Comparison of ENCODE assay signal across 13 mouse cellular contexts in the genomic region with DNA sequence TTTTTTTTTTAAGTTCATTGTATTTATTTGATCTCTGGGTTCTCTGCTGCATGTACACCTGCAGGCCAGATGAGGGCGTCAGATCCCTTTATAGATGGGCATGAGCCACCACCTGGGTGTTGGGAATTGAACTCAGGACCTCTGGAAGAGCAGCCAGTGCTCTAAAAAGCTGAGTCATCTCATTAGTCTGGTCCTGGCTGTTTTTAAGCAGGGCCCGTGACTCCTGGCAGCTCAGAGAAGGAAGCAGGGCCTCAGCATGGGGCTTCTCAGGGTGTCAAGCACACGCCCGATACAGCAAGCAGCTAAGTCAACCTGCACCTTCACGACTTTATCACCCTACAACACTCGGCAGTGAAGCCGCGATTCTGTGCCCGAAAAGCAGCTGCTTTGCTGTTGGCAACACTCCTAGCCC. TPM values are rescaled to one million over a fixed set of nuclear protein-coding genes. Genes with fewer than 3 reads are reported as not detected.
DNase-seq lines count a peak whose midpoint lies in the region; TF ChIP-seq lines count a peak whose summit lies in the region.
"Had no signal": no experiment of that assay in that cellular context is flagged by ENCODE, and none has a peak within 500 bp of the region (broad histone marks: within the 10 kb centered on the region; RNA-seq: fewer than 3 reads in every experiment).

No protein-coding gene starts in this region.

- peaks cover 26% of the 10 kb centered on the region for H3K79me2 ChIP-seq in myocyte (ENCODE audit: control insufficient read depth, insufficient read depth)

- intact Hi-C loops in heart, postnatal 36 days (cut with DNase I) = no loop called here

- H3ac ChIP-seq in myocyte (ENCODE audit: control insufficient read depth, insufficient read length) = no peak overlapping the region

- no peaks in the 10 kb centered on the region; the same call in none of the 2 replicates for H3K36me3 ChIP-seq in kidney, adult 2 months (ENCODE audit: control insufficient read depth, insufficient read depth, low read length)
- H3K36me3 ChIP-seq in myocyte (ENCODE audit: control insufficient read depth, insufficient read depth) = peaks cover 84% of the 10 kb centered on the region

- no peak for DNase-seq in kidney, adult 2 months
- DNase-seq in kidney, postnatal 4 days = no peak
- DNase-seq in MN1 (ENCODE audit: low spot score) (peak; percentile 33), liver (peak; percentile 82)
- DNase-seq in urinary bladder, adult 2 months (ENCODE audit: low spot score) = no peak
- no peak for DNase-seq in gastrocnemius, adult 8-10 months (ENCODE audit: low spot score in 2 of 2)
- no peak for DNase-seq in heart, postnatal 36 days
- DNase-seq: cerebellum, adult 9-10 months; kidney, postnatal 25 days; retina, postnatal 1 day had no signal

- TF ChIP-seq CTCF in kidney, adult 2 months (conservative IDR thresholded peaks at IDR 0.05; ENCODE audit: insufficient read depth, insufficient read length, low read depth, low read length) = 0 out of 2 replicates have a peak, but pooled peaks have one; percentile 3

- H3K27ac ChIP-seq in kidney, adult 2 months (ENCODE audit: insufficient read depth, low read depth, low read length) = no peak overlapping the region
- H3K27ac ChIP-seq: heart, embryonic 10.5 days; limb, embryonic 15.5 days had no signal

- TF ChIP-seq POLR2A in kidney, adult 2 months (IDR thresholded peaks at IDR 0.05; ENCODE audit: low read depth, low read length) = no peak
- TF ChIP-seq POLR2A in myocyte (IDR thresholded peaks at IDR 0.05; ENCODE audit: insufficient read length, low read depth) = no peak

- WGBS in kidney, adult 2 months = 78% methylated on average over 9 of the region's 9 CpGs

- no peaks in the 10 kb centered on the region for H3K27me3 ChIP-seq in kidney, adult 2 months (replicated peaks; ENCODE audit: control insufficient read depth, insufficient read depth, low read length)
- H3K27me3 ChIP-seq in myocyte (ENCODE audit: control insufficient read depth, insufficient read depth, insufficient read length) = no peaks in the 10 kb centered on the region
- H3K27me3 ChIP-seq: limb, embryonic 15.5 days had no signal

- H3K4me1 ChIP-seq in kidney, adult 2 months (ENCODE audit: control insufficient read depth, insufficient read depth, low read length) = peaks cover 5% of the 10 kb centered on the region; the same call in 1 of the 2 replicates

- H3K4me3 ChIP-seq in kidney, adult 2 months (ENCODE audit: insufficient read depth, low read depth, low read length) = no peak overlapping the region
- no peak overlapping the region for H3K4me3 ChIP-seq in myocyte
- H3K4me3 ChIP-seq: heart, embryonic 10.5 days; limb, embryonic 15.5 days had no signal

- no peak overlapping the region for H3K4me2 ChIP-seq in myocyte (ENCODE audit: low read depth)
- H3K4me2 ChIP-seq: limb, embryonic 15.5 days had no signal

TF ChIP-seq in myocyte, 11 proteins besides CTCF, POLR2A, EP300 and RAD21:
- TF ChIP-seq TCF3 (IDR thresholded peaks at IDR 0.05; ENCODE audit: insufficient read length, low read depth) = no peak
- peak; percentile 34 for TF ChIP-seq POLR2AphosphoS2 (IDR thresholded peaks at IDR 0.05; ENCODE audit: insufficient read length, low read depth)

RNA-seq across cellular contexts. Expression of gene Eif3d, which starts 5.5 kb away (rescaled TPM):
- polyA plus RNA-seq in kidney, adult 2 months (2012; rRNA removed) = 98.8 and 132 TPM in 2 replicates
- polyA plus RNA-seq in myocyte (2012; fragmentation: generic; extraction: Trizol) = 461 TPM
- polyA plus RNA-seq in urinary bladder, adult 2 months (2012; rRNA removed) = 122 TPM in 2 replicates
- total RNA-seq in gastrocnemius, adult 8-10 months (2022) = 10 to 100 TPM; 51.7 to 65.7 (median 53.8) TPM
- 10 to 100 TPM; 63.6 to 73.2 TPM for total RNA-seq in heart, postnatal 36 days (2021)

RNA-seq across cellular contexts. Expression of gene Foxred2, which starts 8.6 kb away (rescaled TPM):
- polyA plus RNA-seq in kidney, adult 2 months (2012; rRNA removed) = 3.8 and 4.1 TPM in 2 replicates
- polyA plus RNA-seq in myocyte (2012; fragmentation: generic; extraction: Trizol) = 4.8 TPM
- 5.2 and 5.5 TPM in 2 replicates for polyA plus RNA-seq in urinary bladder, adult 2 months (2012; rRNA removed)
- under 1 TPM; 0.17 to 0.61 (median 0.31) TPM for total RNA-seq in gastrocnemius, adult 8-10 months (2022)
- total RNA-seq in heart, postnatal 36 days (2021) = under 1 TPM; 0.44 to 0.57 TPM

RNA-seq across cellular contexts. Expression of gene Txn2, which starts 36.3 kb away (rescaled TPM):
- polyA plus RNA-seq in kidney, adult 2 months (2012; rRNA removed) = 396 and 408 TPM in 2 replicates
- polyA plus RNA-seq in myocyte (2012; fragmentation: generic; extraction: Trizol) = 383 TPM
- polyA plus RNA-seq in urinary bladder, adult 2 months (2012; rRNA removed) = 147 and 157 TPM in 2 replicates
- 100 to 1,000 TPM; 189 to 214 (median 212) TPM for total RNA-seq in gastrocnemius, adult 8-10 months (2022)
- 100 to 1,000 TPM; 276 to 279 TPM for total RNA-seq in heart, postnatal 36 days (2021)

Comparison
In these comparisons a context has a peak if more than half of its experiments do, and no peak if none do; other contexts are left out.
1. DNase-seq: peak in MN1 (single experiment) and liver (single experiment); none in kidney, adult 2 months (single experiment), kidney, postnatal 4 days (0 of 2), urinary bladder, adult 2 months (single experiment), gastrocnemius, adult 8-10 months (0 of 2) and heart, postnatal 36 days (0 of 2).